Mouse (Mus musculus) ES-E14 (cell line): ENCODE measurements around the gene Sulf2.

Source experiments
- CHD2 ChIP-seq: IDR thresholded peaks from 2 replicates; pipeline ENCODE4 v1.6.1; 2014; ENCODE audit warnings: mild to moderate bottlenecking, low read depth, low read length, inconsistent platforms
- HCFC1 ChIP-seq: IDR thresholded peaks from 2 replicates; pipeline ENCODE4 v1.6.1; 2012; ENCODE audit warnings: low read length, inconsistent platforms, borderline replicate concordance; ENCODE audit not compliant: insufficient read depth
- MAFK ChIP-seq: IDR thresholded peaks from 2 replicates; pipeline ENCODE4 v1.6.1; 2014; ENCODE audit warnings: mild to moderate bottlenecking, low read depth, low read length, inconsistent platforms; ENCODE audit not compliant: insufficient read depth
- ZC3H11A ChIP-seq: IDR thresholded peaks from 2 replicates; pipeline ENCODE4 v1.6.1; 2012; ENCODE audit warnings: low read depth, mild to moderate bottlenecking, inconsistent platforms, low read length, borderline replicate concordance

DNA sequence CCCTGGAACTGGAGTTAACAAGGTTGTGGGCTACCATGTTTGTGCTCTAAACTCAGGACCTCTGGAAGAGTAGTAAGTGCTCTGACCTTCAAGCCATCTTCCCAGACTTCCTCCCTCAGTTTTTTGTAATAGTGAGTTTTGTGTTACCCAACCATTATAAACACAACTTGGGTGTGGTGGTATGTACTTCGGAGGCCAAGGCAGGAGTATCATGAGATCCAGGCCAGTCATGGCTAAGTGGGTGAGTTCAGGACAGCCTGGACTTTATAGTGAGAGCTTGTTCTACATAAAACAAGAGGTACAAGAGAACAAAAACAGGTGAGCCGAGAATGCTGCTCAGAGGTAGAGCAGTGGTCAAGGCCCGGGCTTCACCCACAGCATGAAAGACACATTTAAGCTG lies 127.6 kb downstream of the Sulf2 start:
- no peak for TF ChIP-seq ZC3H11A
- no peak for TF ChIP-seq MAFK
- TF ChIP-seq CHD2: no peak
- no peak for TF ChIP-seq HCFC1
